Mouse (Mus musculus): ENCODE data around the gene Wdr95. TPM values are rescaled to one million over a fixed set of nuclear protein-coding genes. Genes with fewer than 3 reads are reported as not detected.

Gene Wdr95
- polyA plus RNA-seq, 1 experiment from 2014 or later = not detected

GRCm38 (mm10) chr5:149488360-149489021, 40.0 kb upstream of the Wdr95 start:
- H3K9me3 ChIP-seq (ENCODE audit: control insufficient read depth, low read length) = no peaks in the 10 kb centered on the region
- no peak overlapping the region for H3K4me2 ChIP-seq (replicated peaks; ENCODE audit: low read depth)
- no peak overlapping the region for H3K27ac ChIP-seq (replicated peaks)
- no peak for DNase-seq (ENCODE audit: low spot score)
- no peak for ATAC-seq (ENCODE audit: low FRiP score, low TSS enrichment)
- no peaks in the 10 kb centered on the region for H3K4me1 ChIP-seq (replicated peaks; ENCODE audit: control insufficient read depth, insufficient read depth)
- H3K9ac ChIP-seq (ENCODE audit: low read length) = no peak overlapping the region
- TF ChIP-seq EP300 (optimal IDR thresholded peaks at IDR 0.05) (no peak), CTCF (IDR thresholded peaks at IDR 0.05; ENCODE audit: low read depth) (no peak)
- H3K27me3 ChIP-seq (ENCODE audit: control insufficient read depth, insufficient read depth, low read length) = no peaks in the 10 kb centered on the region
- no peak overlapping the region for H3K4me3 ChIP-seq (ENCODE audit: low read depth, low read length)
- H3K36me3 ChIP-seq (ENCODE audit: control insufficient read depth, insufficient read depth, low read length) = no peaks in the 10 kb centered on the region
- 24% methylated on average over 11 of the region's 11 CpGs for WGBS

GRCm38 (mm10) chr5:149489136-149489535, 39.3 kb upstream of the Wdr95 start:
- TF ChIP-seq EP300 (optimal IDR thresholded peaks at IDR 0.05) (no peak), CTCF (IDR thresholded peaks at IDR 0.05; ENCODE audit: low read depth) (no peak)
- Histone ChIP-seq H3K9ac (ENCODE audit: low read length) (no peak overlapping the region), H3K36me3 (ENCODE audit: control insufficient read depth, insufficient read depth, low read length) (no peaks in the 10 kb centered on the region), H3K27ac (replicated peaks) (no peak overlapping the region), H3K4me3 (ENCODE audit: low read depth, low read length) (no peak overlapping the region), H3K4me2 (replicated peaks; ENCODE audit: low read depth) (no peak overlapping the region), H3K9me3 (ENCODE audit: control insufficient read depth, low read length) (no peaks in the 10 kb centered on the region), H3K27me3 (ENCODE audit: control insufficient read depth, insufficient read depth, low read length) (no peaks in the 10 kb centered on the region), H3K4me1 (replicated peaks; ENCODE audit: control insufficient read depth, insufficient read depth) (no peaks in the 10 kb centered on the region)
- ATAC-seq (ENCODE audit: low FRiP score, low TSS enrichment) = no peak
- 43% methylated on average over 11 of the region's 11 CpGs for WGBS
- DNase-seq (ENCODE audit: low spot score) = no peak

DNA sequence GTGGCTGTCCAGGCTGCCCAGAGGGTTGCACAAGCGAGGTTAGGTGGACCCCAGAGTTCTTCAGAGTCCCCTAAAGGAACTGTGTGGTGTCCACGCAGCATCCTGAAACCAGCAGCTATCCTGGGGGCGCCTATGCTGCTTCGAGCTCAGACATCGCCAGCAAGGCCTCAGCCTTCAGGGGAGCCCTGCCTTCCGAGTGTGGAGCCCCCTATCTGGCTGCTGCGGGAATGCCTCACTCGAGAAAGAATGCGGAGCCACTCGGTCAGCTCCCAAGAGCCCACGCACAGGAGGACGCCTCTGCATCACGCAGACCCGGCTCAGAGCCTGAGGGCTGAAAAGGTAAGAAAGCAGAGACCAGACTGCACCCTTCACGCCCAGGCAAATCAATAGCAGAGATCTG, 38.2 kb upstream of the Wdr95 start:
- 72% methylated on average over 15 of the region's 15 CpGs for WGBS

GRCm38 (mm10) chr5:149495655-149496054, 32.8 kb upstream of the Wdr95 start:
- Histone ChIP-seq H3K4me3 (ENCODE audit: low read depth, low read length) (no peak overlapping the region), H3K9me3 (ENCODE audit: control insufficient read depth, low read length) (no peaks in the 10 kb centered on the region), H3K4me2 (replicated peaks; ENCODE audit: low read depth) (no peak overlapping the region), H3K9ac (ENCODE audit: low read length) (no peak overlapping the region), H3K36me3 (ENCODE audit: control insufficient read depth, insufficient read depth, low read length) (no peaks in the 10 kb centered on the region), H3K4me1 (replicated peaks; ENCODE audit: control insufficient read depth, insufficient read depth) (no peaks in the 10 kb centered on the region), H3K27me3 (ENCODE audit: control insufficient read depth, insufficient read depth, low read length) (no peaks in the 10 kb centered on the region), H3K27ac (replicated peaks) (no peak overlapping the region)
- WGBS = 64% methylated on average over 6 of the region's 6 CpGs
- TF ChIP-seq CTCF (IDR thresholded peaks at IDR 0.05; ENCODE audit: low read depth) = no peak
- TF ChIP-seq EP300 (optimal IDR thresholded peaks at IDR 0.05) = no peak
- ATAC-seq (ENCODE audit: low FRiP score, low TSS enrichment) (no peak), DNase-seq (ENCODE audit: low spot score) (no peak)

More for the DNA sequence above, 38.2 kb upstream of the Wdr95 start:
- no peak overlapping the region for H3K27ac ChIP-seq (replicated peaks)
- H3K4me1 ChIP-seq (replicated peaks; ENCODE audit: control insufficient read depth, insufficient read depth) = no peaks in the 10 kb centered on the region
- DNase-seq (ENCODE audit: low spot score) (no peak), ATAC-seq (ENCODE audit: low FRiP score, low TSS enrichment) (no peak)
- H3K9ac ChIP-seq (ENCODE audit: low read length) = no peak overlapping the region
- no peaks in the 10 kb centered on the region for H3K36me3 ChIP-seq (ENCODE audit: control insufficient read depth, insufficient read depth, low read length)
- no peak overlapping the region for H3K4me2 ChIP-seq (replicated peaks; ENCODE audit: low read depth)
- TF ChIP-seq CTCF (IDR thresholded peaks at IDR 0.05; ENCODE audit: low read depth) = peak; percentile 12; the same call in 1 of the 2 replicates
- TF ChIP-seq EP300 (optimal IDR thresholded peaks at IDR 0.05) = no peak
- no peaks in the 10 kb centered on the region for H3K9me3 ChIP-seq (ENCODE audit: control insufficient read depth, low read length)
- no peaks in the 10 kb centered on the region for H3K27me3 ChIP-seq (ENCODE audit: control insufficient read depth, insufficient read depth, low read length)
- no peak overlapping the region for H3K4me3 ChIP-seq (ENCODE audit: low read depth, low read length)

- Histone ChIP-seq H3K9me3 (ENCODE audit: control insufficient read depth, low read length) (no peaks in the 10 kb centered on the region), H3K27me3 (ENCODE audit: control insufficient read depth, insufficient read depth, low read length) (no peaks in the 10 kb centered on the region), H3K36me3 (ENCODE audit: control insufficient read depth, insufficient read depth, low read length) (no peaks in the 10 kb centered on the region), H3K4me2 (replicated peaks; ENCODE audit: low read depth) (no peak overlapping the region), H3K9ac (ENCODE audit: low read length) (no peak overlapping the region), H3K4me1 (replicated peaks; ENCODE audit: control insufficient read depth, insufficient read depth) (no peaks in the 10 kb centered on the region), H3K4me3 (ENCODE audit: low read depth, low read length) (no peak overlapping the region), H3K27ac (replicated peaks) (no peak overlapping the region)
- ATAC-seq (ENCODE audit: low FRiP score, low TSS enrichment) = no peak
- 62% methylated on average over 12 of the region's 12 CpGs for WGBS
- TF ChIP-seq CTCF (IDR thresholded peaks at IDR 0.05; ENCODE audit: low read depth) (no peak), EP300 (optimal IDR thresholded peaks at IDR 0.05) (no peak)
- DNase-seq (ENCODE audit: low spot score) = no peak
Observed at GRCm38 (mm10) chr5:149496401-149497066, 31.9 kb upstream of the Wdr95 start.

DNA sequence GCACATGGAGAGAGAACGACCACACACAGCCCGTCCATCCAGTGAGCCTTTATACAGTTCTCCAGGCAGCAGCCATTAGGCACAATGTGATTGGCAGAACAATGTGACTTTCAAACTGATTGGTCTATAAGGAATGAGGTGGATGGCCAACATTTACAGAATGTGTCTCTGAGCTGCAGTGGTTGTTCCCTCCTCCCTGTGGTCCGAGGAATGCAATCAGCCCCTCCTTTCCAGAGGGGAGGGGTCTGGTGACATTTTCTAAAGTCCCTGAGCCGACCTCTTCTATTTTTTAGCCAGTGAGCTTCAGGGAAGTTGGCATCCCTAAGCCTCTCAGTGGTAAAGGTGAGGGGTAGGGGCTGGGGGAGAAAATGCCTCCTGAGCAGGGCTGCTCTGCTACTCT, 28.5 kb upstream of the Wdr95 start:
- H3K27me3 ChIP-seq (ENCODE audit: control insufficient read depth, insufficient read depth, low read length) = no peaks in the 10 kb centered on the region
- TF ChIP-seq CTCF (IDR thresholded peaks at IDR 0.05; ENCODE audit: low read depth) (no peak), EP300 (optimal IDR thresholded peaks at IDR 0.05) (no peak)
- no peaks in the 10 kb centered on the region for H3K4me1 ChIP-seq (replicated peaks; ENCODE audit: control insufficient read depth, insufficient read depth)
- WGBS = 41% methylated on average over 4 of the region's 4 CpGs
- H3K9ac ChIP-seq (ENCODE audit: low read length) = no peak overlapping the region
- no peak overlapping the region for H3K4me3 ChIP-seq (ENCODE audit: low read depth, low read length)
- no peak for DNase-seq (ENCODE audit: low spot score)
- no peak overlapping the region for H3K4me2 ChIP-seq (replicated peaks; ENCODE audit: low read depth)
- no peak overlapping the region for H3K27ac ChIP-seq (replicated peaks)
- H3K9me3 ChIP-seq (ENCODE audit: control insufficient read depth, low read length) = no peaks in the 10 kb centered on the region
- no peak for ATAC-seq (ENCODE audit: low FRiP score, low TSS enrichment)
- H3K36me3 ChIP-seq (ENCODE audit: control insufficient read depth, insufficient read depth, low read length) = no peaks in the 10 kb centered on the region

All from stomach, postnatal 0 days (tissue).